26 mouse cellular contexts compared by ENCODE assay signal in genomic region chr3:80566236-80566635, GRCm38 (mm10).
DNase-seq lines count a peak whose midpoint lies in the region; ATAC-seq and TF ChIP-seq lines count a peak whose summit lies in the region.
"Had no signal": no experiment of that assay in that cellular context is flagged by ENCODE, and none has a peak within 500 bp of the region (broad histone marks: within the 10 kb centered on the region; RNA-seq: fewer than 3 reads in every experiment).

No protein-coding gene starts in this region.

- H3K4me1 ChIP-seq in midbrain, embryonic 16.5 days (ENCODE audit: control insufficient read depth, insufficient read depth, low read length), result no peaks in the 10 kb centered on the region
- H3K4me1 ChIP-seq in midbrain, embryonic 10.5 days, result no peaks in the 10 kb centered on the region
- H3K4me1 ChIP-seq in forebrain, postnatal 0 days (ENCODE audit: insufficient read depth), result peaks cover 5% of the 10 kb centered on the region; the same call in 1 of the 2 replicates
- H3K4me1 ChIP-seq: heart, embryonic 10.5 days; heart, embryonic 15.5 days; limb, embryonic 13.5 days; lung, embryonic 15.5 days; midbrain, embryonic 12.5 days; neural tube, embryonic 12.5 days had no signal

- H3K27ac ChIP-seq in midbrain, embryonic 16.5 days (ENCODE audit: low read length), result no peak overlapping the region
- H3K27ac ChIP-seq in midbrain, embryonic 10.5 days (replicated peaks), result no peak overlapping the region
- no peak overlapping the region for H3K27ac ChIP-seq in forebrain, postnatal 0 days (ENCODE audit: low read depth, low read length)
- H3K27ac ChIP-seq: heart, embryonic 10.5 days; heart, embryonic 15.5 days; limb, embryonic 13.5 days; lung, embryonic 15.5 days; midbrain, embryonic 12.5 days; neural tube, embryonic 12.5 days had no signal

- no peak for TF ChIP-seq CTCF in forebrain, postnatal 0 days (IDR thresholded peaks at IDR 0.05; ENCODE audit: low read depth)

- H3K36me3 ChIP-seq in midbrain, embryonic 16.5 days (ENCODE audit: control insufficient read depth, insufficient read depth, low read length), result no peaks in the 10 kb centered on the region
- H3K36me3 ChIP-seq in midbrain, embryonic 10.5 days, result no peaks in the 10 kb centered on the region
- no peaks in the 10 kb centered on the region for H3K36me3 ChIP-seq in forebrain, postnatal 0 days (ENCODE audit: insufficient read depth)
- H3K36me3 ChIP-seq: heart, embryonic 10.5 days; heart, embryonic 15.5 days; limb, embryonic 13.5 days; lung, embryonic 15.5 days; midbrain, embryonic 12.5 days; neural tube, embryonic 12.5 days had no signal

- no peaks in the 10 kb centered on the region for H3K9me3 ChIP-seq in midbrain, embryonic 16.5 days (replicated peaks; ENCODE audit: control insufficient read depth, low read length, poor library complexity, severe bottlenecking)
- H3K9me3 ChIP-seq in midbrain, embryonic 10.5 days (replicated peaks), result no peaks in the 10 kb centered on the region
- no peaks in the 10 kb centered on the region for H3K9me3 ChIP-seq in forebrain, postnatal 0 days (ENCODE audit: low read length)
- H3K9me3 ChIP-seq: heart, embryonic 10.5 days; heart, embryonic 15.5 days; limb, embryonic 13.5 days; lung, embryonic 15.5 days; midbrain, embryonic 12.5 days; neural tube, embryonic 12.5 days had no signal

- ATAC-seq in frontal cortex, adult (ENCODE audit: low TSS enrichment), result 0 out of 2 replicates have a peak, but pooled peaks have one; percentile 23
- peak; percentile 36; the same call in 1 of the 2 replicates for ATAC-seq in midbrain, embryonic 16.5 days
- peak; percentile 38; the same call in 1 of the 2 replicates for ATAC-seq in forebrain, postnatal 0 days
- ATAC-seq in megakaryocyte progenitor cell, adult 5-6 weeks (replicated peaks; ENCODE audit: poor library complexity), result no peak
- ATAC-seq: CD4-positive, CD25-positive, alpha-beta regulatory T cell, adult 4 months; intestine, embryonic 16.5 days had no signal

- H3K4me3 ChIP-seq in midbrain, embryonic 16.5 days (ENCODE audit: low read depth, low read length), result no peak overlapping the region
- no peak overlapping the region for H3K4me3 ChIP-seq in midbrain, embryonic 10.5 days
- no peak overlapping the region for H3K4me3 ChIP-seq in forebrain, postnatal 0 days (ENCODE audit: low read depth, low read length)
- H3K4me3 ChIP-seq: heart, embryonic 10.5 days; heart, embryonic 15.5 days; limb, embryonic 13.5 days; lung, embryonic 15.5 days; midbrain, embryonic 12.5 days; myocyte; neural tube, embryonic 12.5 days had no signal

- H3K27me3 ChIP-seq in midbrain, embryonic 16.5 days (ENCODE audit: control insufficient read depth, insufficient read depth, low read depth, low read length), result no peaks in the 10 kb centered on the region
- no peaks in the 10 kb centered on the region for H3K27me3 ChIP-seq in midbrain, embryonic 10.5 days (ENCODE audit: low read depth, poor library complexity, severe bottlenecking)
- no peaks in the 10 kb centered on the region for H3K27me3 ChIP-seq in forebrain, postnatal 0 days (ENCODE audit: insufficient read depth, low read length)
- H3K27me3 ChIP-seq: heart, embryonic 15.5 days; limb, embryonic 13.5 days; lung, embryonic 15.5 days; midbrain, embryonic 12.5 days; neural tube, embryonic 12.5 days had no signal

- DNase-seq in frontal cortex, adult 2 months (ENCODE audit: extremely low spot score in 1 of 2, low spot score in 1 of 2), result no peak
- no peak for DNase-seq in midbrain, embryonic 10.5 days (ENCODE audit: low spot score)
- no peak for DNase-seq in forebrain, postnatal 0 days
- no peak for DNase-seq in embryo, embryonic 9.5 days (ENCODE audit: extremely low spot score)
- DNase-seq: adrenal gland, postnatal 25 days; cerebellum, adult 18-20 months; cerebellum, postnatal 10 days; gastrocnemius, postnatal 25 days; heart, adult 11 months; kidney, adult 9 months; kidney, postnatal 10 days; thymus, adult 2 months; thymus, postnatal 36 days had no signal

- H3K9ac ChIP-seq in midbrain, embryonic 16.5 days (ENCODE audit: low read depth, low read length), result no peak overlapping the region
- H3K9ac ChIP-seq in forebrain, postnatal 0 days, result no peak overlapping the region
- H3K9ac ChIP-seq: heart, embryonic 15.5 days; limb, embryonic 13.5 days; lung, embryonic 15.5 days; midbrain, embryonic 12.5 days; neural tube, embryonic 12.5 days had no signal

- WGBS in midbrain, embryonic 16.5 days, result 63% methylated on average over 3 of the region's 3 CpGs
- WGBS in midbrain, embryonic 10.5 days, result 89% methylated on average over 3 of the region's 3 CpGs
- 21% methylated on average over 3 of the region's 3 CpGs for WGBS in forebrain, postnatal 0 days

- no peak overlapping the region for H3K4me2 ChIP-seq in midbrain, embryonic 16.5 days (ENCODE audit: low read length)
- no peak overlapping the region for H3K4me2 ChIP-seq in forebrain, postnatal 0 days (ENCODE audit: low read depth)
- H3K4me2 ChIP-seq: heart, embryonic 15.5 days; limb, embryonic 13.5 days; liver, embryonic 11.5 days; lung, embryonic 15.5 days; midbrain, embryonic 12.5 days; neural tube, embryonic 12.5 days had no signal
